Mouse (Mus musculus) right cerebral cortex, postnatal 10 days (tissue): ENCODE measurements around the gene Slc11a2.
A peak's percentile ranks its signal among the peaks of the same experiment; 100 is the strongest.
"Not testable (repeated sequence)": the region's sequence is repeated elsewhere in the genome, so short reads cannot be mapped to it uniquely, and the experiment has no call there.

ENCODE experiments used
- DNase-seq, 2 experiments: peaks; one replicate each; pipeline ENCODE4 v3.0.0; 2021; ENCODE audit warnings: low spot score in 2 of 2

Slc11a2 gene

DNA sequence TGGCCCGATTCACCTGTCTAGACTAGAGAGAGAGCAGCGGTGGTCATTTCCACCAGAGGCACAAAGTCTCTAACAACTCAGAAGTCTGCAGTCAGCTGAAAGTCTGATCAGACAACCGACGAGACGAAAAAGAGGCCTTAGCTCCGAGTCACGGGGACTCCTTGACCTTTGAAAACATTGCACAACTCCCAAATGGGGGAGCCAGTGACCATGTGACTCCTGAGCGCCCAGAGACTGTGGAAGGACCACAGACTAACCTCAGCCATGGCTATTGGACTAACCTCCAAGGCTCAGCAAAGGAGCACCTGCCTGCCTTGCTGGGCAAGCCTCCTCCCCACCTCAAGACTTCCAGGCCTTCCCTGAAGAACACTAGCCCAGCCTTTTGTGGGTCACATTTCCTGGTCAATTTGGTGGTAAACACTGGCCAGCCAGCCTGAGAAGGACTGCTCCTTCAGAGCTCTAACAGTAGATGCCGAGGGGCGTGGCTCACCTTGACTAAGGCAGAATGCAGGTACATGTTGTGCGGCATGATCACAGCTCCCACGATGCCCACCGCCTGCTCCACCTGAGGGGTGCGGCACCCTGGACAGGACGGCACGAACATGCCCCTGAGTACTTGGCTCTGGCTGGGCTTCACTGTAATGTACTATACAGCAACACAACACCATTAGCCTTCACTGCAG lies 21.4 kb downstream of the Slc11a2 start:
- no peak for DNase-seq

DNA sequence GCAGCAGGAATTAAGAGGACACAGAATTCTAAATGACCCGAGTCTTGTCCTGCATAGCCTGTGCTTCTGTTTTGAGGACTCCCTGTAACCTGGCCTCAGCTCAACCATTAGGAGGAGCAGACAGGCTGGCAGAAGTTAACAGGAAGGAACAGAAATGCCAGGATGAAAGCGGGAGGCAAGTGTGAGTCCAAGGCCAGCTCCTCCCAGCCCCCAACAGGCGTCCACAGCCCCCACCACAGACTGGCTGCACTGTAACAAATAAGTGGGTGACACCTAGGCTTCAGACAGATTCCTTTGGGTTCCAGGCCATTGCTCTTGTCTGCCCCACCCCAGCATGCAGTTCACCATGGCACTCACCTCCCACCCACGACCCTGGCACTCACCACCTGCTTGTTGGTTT lies 22.1 kb downstream of the Slc11a2 start:
- DNase-seq: no peak

DNA sequence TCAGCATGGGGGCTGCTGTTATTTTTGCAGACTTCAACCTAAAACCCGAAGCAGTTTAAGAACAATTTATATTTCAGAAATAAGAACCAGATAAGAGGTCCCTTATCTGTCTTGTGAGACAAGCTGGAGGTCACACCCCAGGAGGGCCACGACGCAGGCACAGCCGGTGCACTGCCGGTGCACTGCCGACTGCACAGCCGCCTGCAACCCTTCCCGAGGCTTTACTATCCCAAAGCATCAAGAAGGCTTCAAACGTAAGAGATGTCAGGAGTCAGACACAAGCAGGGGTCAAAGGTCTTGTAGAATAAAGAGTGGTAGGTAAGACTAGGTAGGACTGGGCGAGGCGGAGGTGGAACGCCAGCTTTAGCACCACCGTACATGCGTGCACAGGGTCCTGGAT lies 22.5 kb downstream of the Slc11a2 start:
- no peak for DNase-seq

DNA sequence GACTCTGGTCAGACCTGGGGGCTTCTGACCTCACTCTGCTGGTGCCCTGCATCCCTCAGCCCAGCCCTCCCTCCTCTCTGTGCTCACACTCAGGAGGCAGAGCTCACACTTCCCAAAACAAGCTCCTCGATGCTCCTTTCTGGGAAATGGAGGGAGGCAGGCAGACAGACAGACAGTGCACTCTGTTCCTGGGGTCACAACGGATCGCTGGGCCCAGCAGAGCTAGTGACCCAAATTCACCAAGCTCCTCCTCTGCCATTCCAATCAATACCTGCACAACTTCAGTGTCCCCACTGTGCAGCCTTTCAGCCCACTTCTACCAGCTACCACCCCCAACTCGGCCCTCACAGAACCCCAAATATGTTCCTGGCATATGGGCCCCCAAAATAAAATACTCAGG lies 23.1 kb downstream of the Slc11a2 start:
- no peak for DNase-seq

DNA sequence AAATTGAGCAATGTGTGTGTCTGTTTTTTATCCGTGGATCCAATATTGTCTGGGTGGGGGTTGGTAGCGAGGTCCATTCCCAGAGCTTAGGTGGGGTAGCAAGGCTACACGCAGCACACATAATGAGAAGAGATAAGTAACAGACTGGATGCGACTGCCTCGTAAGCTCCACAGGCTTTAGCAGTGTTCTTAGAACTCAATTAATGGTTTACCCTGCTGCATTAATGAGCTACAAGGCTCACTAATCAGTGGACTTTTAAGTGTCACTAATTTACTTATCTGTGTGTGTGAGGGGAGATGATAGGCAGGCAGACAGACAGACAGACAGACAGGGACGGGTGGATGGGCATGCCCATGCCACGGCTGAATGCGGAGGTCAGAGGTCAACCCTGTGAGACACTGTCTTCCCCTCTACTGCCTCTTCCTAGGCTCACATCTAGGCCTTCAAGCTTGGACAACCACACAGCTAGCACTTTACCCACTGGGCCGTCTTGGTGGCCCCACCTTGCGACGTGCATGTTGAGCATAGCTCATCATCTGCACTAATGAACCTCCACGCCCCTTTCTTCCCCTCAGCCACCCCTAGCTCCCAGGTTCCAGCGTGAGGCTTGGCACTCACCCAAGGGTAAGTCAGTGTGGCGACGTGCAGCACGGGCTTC lies 24.2 kb downstream of the Slc11a2 start:
- DNase-seq: no peak

DNA sequence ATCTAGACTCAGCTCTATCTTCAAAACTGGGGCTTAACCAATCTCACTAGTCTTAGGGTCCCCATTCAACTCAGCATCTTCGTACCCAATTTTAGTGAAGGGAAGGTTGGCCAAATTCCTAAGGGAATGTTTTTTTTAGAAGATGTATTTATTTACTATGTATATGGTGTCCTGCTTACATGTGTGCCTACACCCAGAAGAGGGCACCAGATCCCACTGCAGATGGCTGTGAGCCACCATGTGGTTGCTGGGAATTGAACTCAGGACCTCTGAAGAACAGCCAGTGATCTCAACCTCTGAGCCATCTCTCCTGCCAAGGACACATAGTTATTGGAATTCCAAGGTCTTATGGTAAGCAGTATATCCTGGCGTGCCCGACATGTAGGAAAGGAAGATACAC lies 29.3 kb downstream of the Slc11a2 start:
- DNase-seq: no peak

DNA sequence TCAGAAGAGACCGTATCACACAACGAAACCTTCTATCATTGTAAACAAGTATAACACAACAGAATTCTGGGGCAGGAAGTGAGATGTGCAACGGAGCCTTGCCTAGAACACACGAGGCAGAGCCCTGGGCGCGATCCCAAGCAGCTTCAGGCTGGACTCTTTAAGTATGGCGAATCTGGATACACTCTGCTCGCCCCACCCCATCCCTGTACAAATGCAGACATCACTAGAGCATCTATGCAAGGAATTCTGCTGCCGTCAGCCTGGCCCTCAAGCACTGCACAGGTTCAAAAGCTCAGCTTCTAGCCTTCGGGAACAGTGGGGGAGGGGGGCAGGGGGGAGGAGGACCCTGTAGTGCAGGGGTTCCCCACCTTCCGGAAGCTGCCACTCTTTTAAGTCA lies 31.9 kb downstream of the Slc11a2 start:
- DNase-seq: no peak

DNA sequence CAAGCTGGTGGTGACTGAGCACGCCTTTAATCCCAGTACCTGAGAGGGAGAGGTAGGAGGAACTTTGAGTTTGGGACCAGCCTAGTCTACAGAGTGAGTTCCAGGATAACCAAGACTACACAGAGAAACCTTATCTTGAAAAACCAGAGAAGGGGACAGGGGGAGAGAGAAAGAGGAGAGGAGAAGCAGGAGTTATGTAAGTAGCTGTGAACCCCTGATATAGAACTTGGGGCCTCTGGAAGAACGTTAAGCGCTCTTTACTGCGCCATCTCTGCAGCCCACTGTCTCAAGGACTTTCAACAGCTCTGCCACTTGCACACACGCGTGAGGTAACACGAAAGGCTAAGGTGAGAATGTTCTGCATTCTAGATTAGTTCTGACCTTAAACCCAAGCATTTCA lies 33.3 kb downstream of the Slc11a2 start:
- no peak for DNase-seq

DNA sequence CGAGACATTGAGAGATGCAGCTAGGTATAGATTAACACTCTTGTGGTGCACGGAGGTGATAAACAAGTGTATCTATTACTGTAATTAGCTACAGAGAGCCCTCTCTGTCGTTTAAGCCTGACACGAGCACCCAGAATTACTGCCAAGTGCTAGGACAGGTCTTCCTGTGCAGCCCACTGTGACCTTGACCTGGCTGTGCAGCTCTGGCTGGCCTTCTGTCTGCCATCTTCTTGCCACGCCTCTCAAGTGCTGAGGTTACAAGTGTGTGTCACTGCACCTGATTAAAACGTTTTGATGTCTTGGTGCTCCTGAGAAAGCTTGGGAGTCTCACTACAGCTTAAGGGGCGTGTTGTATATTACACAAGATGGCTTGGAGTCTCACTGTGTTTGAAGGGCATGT lies 33.8 kb downstream of the Slc11a2 start:
- DNase-seq: no peak

DNA sequence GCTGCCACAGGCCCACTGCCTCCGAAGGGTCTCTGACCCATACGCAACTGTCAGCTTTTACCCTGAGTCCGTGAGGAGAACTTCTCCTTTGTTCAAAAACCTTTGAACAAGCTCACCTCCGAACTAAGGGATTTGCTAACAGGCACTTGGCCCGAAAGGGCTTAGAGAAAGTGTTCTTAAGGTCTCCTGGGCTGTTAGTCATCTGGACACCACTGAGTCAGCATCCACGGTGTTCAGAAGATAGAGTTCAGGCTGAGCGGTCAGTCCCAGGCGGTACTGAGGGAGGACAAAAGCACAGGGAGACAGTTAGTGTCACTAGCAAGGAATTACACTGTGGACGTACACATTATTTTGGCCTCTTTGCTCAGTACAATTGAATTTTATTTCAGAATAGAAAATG lies 36.0 kb downstream of the Slc11a2 start:
- no peak for DNase-seq

DNA sequence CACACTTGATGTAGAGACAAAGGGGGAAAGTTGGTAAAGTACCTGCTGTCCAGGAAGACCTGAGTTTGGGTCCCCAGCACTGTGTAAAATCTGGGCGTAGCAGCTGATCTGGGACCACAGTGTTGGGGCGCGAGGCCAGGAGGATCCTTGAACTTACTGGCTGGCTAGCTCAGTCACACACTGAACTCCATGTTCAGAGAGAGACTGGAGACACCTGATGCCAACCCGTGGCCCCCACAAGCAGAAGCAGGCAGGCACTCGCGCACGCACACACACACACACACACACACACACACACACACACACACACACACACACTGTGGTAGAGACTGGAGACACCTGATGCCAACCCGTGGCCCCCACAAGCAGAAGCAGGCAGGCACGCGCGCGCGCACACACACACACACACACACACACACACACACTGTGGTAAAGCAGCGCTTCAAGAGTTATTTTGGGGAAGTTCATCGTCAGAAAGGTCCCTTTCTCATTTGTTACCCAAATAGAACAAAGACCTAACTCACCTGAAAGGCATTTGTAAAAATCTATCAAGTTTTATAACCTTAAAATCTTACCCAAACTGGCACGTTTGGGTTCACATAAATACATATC lies 36.5 kb downstream of the Slc11a2 start:
- DNase-seq: no peak

DNA sequence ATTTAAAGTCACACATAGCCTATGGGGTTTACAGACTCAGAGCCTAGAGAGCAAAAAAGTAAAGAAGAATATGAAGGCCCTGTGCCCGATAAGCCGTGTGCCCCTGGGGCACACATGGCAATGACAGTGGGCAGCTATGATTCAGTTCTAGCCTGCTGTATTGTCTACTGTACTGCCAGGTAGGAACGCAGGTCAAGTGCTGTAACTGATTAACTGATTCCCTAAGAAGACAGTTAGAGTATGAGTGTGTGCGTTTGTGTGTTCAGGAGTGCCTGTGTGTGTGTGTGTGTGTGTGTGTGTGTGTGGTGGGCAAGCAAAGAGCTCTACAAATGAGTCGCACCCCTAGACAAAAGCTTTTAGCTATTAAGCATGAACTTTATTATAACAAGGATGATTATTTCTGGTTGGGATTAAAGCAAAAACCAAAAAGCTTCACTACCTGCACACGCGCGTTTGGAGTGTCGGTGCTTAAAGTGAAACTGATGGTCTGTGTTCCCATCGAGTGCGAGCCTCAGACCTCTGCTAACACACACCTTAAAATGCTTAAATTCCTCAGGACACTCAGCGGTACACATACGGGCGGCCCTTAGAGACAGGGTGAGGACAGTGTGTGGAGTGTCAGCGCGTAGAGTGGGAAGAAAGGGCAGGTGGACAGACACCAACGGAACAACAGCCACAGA lies 37.2 kb downstream of the Slc11a2 start:
- DNase-seq: no peak

DNA sequence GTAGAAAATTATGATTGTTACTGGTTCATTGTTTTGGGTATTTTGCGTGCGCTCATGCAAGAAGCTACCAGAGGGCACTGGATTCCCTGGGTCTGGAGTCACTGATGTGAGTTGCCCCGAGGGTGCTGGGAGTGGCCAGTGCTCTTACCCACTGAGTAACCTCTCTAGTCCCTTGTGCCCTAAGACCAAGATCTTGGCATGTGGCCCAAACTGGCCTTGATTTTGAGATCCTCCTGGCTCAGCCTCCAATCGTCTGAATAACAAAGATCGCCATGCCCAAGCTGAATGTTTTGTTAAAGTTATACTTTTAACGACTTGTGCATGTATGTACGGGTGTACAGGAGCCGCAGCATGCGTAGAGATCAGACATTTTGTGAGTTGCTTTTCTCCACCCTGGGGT lies 39.2 kb downstream of the Slc11a2 start:
- DNase-seq: no peak

DNA sequence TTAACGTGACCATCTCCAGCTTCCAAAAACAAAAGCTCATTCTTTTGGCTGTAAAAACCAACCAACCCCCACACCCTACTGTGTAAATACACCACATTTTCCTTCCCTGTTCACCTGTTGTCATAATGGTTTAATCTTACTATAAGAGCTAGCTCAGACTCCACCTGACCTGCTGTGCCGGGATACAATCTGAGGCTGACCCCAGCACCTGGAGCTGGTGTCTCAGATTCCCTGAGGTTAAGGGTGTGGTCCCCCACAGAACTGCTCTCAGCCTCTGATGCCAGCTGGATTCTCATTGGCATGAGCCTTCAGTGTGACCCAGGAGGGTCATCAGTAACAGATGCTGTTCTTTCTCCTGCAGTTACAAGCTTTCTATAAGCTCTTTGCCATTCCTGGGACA lies 44.8 kb downstream of the Slc11a2 start:
- DNase-seq: no peak

DNA sequence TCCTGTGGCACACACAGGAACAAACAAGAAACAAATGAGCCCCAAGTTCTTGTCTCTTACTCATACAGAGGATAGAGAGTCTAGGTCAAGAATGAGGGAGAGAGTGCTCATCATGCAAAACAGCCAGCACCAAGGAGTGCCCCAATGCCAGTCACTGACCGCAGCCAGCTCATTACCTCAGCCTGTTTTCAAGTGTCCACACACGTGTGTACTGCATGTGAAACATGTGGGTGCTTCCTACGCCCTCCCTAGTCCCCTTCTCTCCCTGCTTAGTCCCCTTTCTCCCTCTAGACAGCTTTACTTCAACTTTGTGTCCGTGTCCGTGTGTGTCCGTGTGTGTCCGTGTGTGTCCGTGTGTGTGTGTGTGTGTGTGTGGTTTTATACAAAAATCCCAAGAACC lies 45.2 kb downstream of the Slc11a2 start:
- no peak for DNase-seq

DNA sequence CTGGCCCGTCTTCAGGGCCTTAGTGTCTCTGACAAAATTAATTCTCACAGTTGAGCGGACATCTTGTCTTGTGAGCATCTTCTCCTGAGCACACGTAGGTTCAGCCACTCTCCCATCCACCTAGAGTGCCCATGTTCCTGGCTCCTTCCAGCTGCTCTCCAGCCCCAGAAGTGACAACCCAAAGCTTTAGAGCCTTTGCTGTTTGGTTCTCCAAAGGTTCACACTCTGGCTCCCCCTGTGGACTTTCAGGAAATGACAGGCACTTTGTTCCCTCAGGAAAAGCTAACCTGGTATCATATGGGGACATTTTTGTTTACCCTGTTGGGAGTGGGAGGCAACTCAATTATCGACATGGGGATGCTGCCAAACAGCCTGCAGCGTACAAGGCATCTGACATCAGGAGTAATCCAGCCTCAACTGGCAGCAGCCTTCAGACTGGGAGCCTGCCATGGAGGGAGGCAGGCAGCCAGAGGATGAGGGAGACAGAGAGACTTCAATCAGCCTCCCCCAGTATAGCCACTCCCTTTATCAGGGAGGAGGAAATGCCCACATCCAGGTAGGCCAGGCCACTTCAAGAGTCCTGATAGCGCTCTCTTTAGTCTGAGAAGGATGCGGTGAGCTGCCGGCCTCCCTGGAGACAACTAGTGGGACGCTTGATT lies 46.9 kb downstream of the Slc11a2 start:
- DNase-seq: not testable (repeated sequence)

DNA sequence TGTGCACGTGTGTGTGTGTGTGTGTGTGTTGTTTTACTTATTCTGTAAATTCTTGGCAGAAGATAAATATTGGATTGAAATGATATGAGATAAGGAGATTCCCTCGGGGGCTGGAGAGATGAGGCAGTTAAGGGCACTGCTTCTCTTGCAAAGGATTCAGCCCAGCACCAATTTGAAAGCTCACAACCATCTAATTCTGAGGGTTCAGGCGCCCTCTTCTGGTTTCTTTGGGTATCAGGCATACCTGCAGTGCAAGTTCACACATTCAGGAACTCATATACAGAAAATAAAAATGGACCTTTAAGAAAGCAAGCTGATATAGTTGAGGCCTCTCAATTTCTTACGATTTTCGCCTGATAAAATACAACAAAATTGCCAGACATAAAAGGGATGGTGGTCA lies 49.8 kb downstream of the Slc11a2 start:
- DNase-seq: peak; percentile 77 to 84

DNA sequence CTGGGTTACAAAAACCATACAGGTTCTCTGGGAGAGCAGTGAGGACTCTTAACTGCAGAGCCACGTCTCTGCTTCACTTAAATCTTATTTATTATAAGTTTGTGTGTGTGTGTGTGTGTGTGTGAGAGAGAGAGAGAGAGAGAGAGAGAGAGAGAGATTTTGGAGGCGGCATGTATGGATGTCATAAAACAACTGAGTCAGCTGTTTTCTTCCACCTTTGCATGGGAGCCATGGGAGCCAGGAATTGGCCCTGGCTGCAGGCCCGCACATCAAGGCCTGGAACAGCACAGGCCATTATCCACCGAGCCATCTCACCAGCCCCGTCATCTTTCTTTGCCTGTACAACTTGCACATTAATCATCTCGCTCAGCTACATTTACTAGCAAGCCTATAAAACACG lies 57.8 kb downstream of the Slc11a2 start:
- DNase-seq: no peak

DNA sequence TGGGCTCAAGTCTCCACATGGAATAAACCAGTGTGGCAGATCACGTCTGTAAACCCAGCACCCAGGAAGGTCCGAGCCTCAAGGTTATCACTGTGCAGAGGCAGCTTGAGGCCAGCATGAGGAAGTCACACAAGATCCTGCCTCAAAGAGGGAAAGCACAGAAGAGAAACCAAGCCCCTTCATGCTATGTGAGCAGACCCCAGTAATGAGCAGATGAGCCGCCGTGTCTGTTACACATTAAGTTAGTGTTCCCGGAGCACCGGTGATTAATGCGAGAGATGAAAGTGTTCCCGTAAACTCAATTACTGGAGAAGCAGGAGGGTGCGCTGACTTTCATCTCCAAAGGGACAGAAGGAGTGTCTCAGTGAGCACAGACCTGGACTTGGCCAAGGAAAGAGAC lies 58.9 kb downstream of the Slc11a2 start:
- not testable (repeated sequence) for DNase-seq

DNA sequence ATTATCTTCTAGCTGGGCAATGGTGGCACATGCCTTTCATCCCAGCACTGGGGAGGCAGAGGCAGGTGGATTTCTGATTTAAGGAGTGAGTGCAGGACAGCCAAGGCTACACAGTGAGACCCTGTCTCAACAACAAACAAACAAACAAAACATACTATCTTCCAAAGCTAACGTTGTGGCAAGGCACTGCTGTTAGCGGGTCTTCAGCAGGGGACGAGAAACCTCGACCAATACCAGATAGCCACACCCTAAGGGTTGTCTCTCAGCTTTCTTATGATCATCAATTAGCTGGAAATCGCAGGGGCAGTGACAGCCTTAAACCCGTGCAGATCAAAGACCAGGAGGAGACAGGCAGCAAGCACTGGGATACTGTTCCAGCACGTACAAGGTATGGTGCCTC lies 60.6 kb downstream of the Slc11a2 start, which contains the start of gene Higd1c:
Gene Higd1c (plus strand): TSS at position 301 of the 400 bp plus-strand sequence.
- DNase-seq: no peak

DNA sequence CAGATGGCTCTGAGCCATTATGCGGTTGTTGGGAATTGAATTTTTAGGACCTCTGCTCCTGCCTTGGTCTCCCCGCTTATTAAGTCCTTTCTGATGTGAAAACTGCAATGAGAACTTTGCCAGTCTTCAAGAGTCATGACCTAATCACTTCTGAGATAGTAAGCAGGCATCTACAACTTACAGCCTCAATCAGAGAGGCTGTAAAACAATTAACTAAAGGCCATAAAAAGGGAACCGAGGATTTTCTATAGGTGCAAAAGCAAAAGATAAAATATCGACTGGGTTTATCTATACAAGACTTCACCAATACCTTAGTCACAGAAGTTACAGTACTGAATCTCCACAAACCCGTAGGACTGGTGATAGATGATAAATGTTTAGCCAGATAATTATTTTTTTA lies 69.0 kb downstream of the Slc11a2 start:
- DNase-seq: no peak

DNA sequence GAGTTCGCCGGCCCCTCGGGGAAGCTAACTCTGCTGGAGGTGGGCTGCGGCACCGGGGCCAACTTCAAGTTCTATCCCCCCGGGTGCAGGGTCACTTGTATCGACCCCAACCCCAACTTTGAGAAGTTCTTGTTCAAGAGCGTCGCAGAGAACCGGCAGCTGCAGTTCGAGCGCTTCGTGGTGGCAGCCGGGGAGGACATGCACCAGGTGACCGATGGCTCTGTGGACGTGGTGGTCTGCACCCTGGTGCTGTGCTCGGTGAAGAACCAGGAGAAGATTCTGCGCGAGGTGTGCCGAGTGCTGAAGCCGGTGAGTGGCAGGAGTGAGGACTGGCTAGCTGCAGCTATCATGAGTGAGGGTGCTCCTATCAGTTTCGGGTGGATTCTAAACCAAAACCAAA lies 71.5 kb downstream of the Slc11a2 start:
- DNase-seq: not testable (repeated sequence)
